Mouse (Mus musculus): ENCODE results near the gene Gfi1b.

DNA sequence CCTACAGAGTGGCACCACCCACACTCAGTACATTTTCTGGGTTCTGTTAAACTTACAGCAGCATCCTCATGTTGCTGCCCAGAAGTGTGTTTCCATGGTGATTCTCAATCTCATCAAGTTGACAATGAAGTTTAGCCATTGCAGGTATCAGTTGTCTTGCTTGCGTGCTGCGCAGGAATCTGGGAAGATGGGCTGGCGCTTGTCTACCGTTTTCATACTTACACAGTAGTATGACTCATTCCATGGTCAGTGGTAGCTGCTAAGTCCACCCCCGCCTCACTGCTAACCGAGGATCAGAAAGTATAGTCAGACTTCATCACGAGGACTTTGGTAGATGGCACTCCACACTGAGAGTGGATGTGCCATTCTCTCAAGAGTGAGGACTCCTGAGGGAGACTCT is 31.6 kb upstream of the Gfi1b start:
- no peak for TF ChIP-seq CTCF (IDR thresholded peaks at IDR 0.05; ENCODE audit: low read depth, low read length)
- no peak for TF ChIP-seq POLR2A (IDR thresholded peaks at IDR 0.05; ENCODE audit: extremely low read depth, insufficient read depth, low read length)

Measured in liver, adult 2 months (tissue).